Mouse (Mus musculus): ENCODE measurements at regions not wholly inside any gene's neighbourhood (a gene's known extent, or its start where the extent isn't known, plus 50 kb on each side); places are given as distances from the start of the nearest gene placed in this dataset.

GRCm38 (mm10) chr3:150896668-150897067, 541.0 kb upstream of the Adgrl4 start:
- TF ChIP-seq EP300 (IDR thresholded peaks at IDR 0.05) (no peak), CTCF (IDR thresholded peaks at IDR 0.05) (no peak)

Measured in lung, postnatal 0 days (tissue).